Mouse (Mus musculus) ES-Bruce4 (cell line): ENCODE data around the gene Gpr157.

Experiments used
- CTCF ChIP-seq: IDR thresholded peaks from one replicate; pipeline ENCODE4 v1.8.1; 2011; ENCODE audit warnings: low read depth, low read length
- POLR2A ChIP-seq: IDR thresholded peaks from one replicate; pipeline ENCODE4 v1.8.1; 2011; ENCODE audit warnings: low read length; ENCODE audit not compliant: insufficient read depth

GRCm38 (mm10) chr4:150038533-150038932 is 48.6 kb upstream of the Gpr157 start:
- TF ChIP-seq CTCF (no peak), POLR2A (no peak)
